Mouse (Mus musculus): Measurements from ENCODE around the gene Kif23.

GRCm38 (mm10) chr9:61914917-61915300, 31.7 kb downstream of the Kif23 start:
- TF ChIP-seq CTCF (IDR thresholded peaks at IDR 0.05; ENCODE audit: insufficient read depth, low read depth, low read length) (no peak), POLR2A (IDR thresholded peaks at IDR 0.05; ENCODE audit: insufficient read depth, low read depth, low read length) (no peak)
